Mouse (Mus musculus) C2C12 (cell line): ENCODE results near the gene Naa15. TPM values are rescaled to one million over a fixed set of nuclear protein-coding genes. Genes with fewer than 3 reads are reported as not detected.

Experiments
- H3K27me3 ChIP-seq: one replicate; pipeline ENCODE4 v1.6.1; 2011; ENCODE audit not compliant: control insufficient read depth, insufficient read depth, insufficient read length
- H3K36me3 ChIP-seq: one replicate; pipeline ENCODE4 v1.6.1; 2011; ENCODE audit not compliant: control insufficient read depth, insufficient read depth
- H3K4me3 ChIP-seq: one replicate; pipeline ENCODE4 v1.5.1; 2011; ENCODE audit warnings: mild to moderate bottlenecking, control low read depth; ENCODE audit not compliant: poor library complexity, insufficient read depth, severe bottlenecking
- H3K79me2 ChIP-seq: one replicate; pipeline ENCODE4 v1.6.1; 2011; ENCODE audit not compliant: control insufficient read depth, insufficient read depth
- H3K79me3 ChIP-seq: one replicate; pipeline ENCODE4 v1.6.1; 2011; ENCODE audit warnings: low read depth, control low read depth
- H3ac ChIP-seq: one replicate; pipeline ENCODE3; 2011; ENCODE audit warnings: low read depth; ENCODE audit not compliant: control insufficient read depth, insufficient read length
- CEBPB ChIP-seq: IDR thresholded peaks from one replicate; pipeline ENCODE4 v1.6.1; 2011; ENCODE audit warnings: low read depth, mild to moderate bottlenecking, control low read depth, moderate library complexity
- CTCF ChIP-seq: IDR thresholded peaks from one replicate; pipeline ENCODE4 v1.5.1; 2011; ENCODE audit not compliant: control insufficient read depth, insufficient read depth, insufficient read length
- FOSL1 ChIP-seq: IDR thresholded peaks from one replicate; pipeline ENCODE4 v1.8.0; 2011; ENCODE audit warnings: mild to moderate bottlenecking, low read length; ENCODE audit not compliant: poor library complexity, insufficient read depth, severe bottlenecking
- MAX ChIP-seq: IDR thresholded peaks from one replicate; pipeline ENCODE4 v1.6.1; 2011; ENCODE audit warnings: mild to moderate bottlenecking, control low read depth
- MYOD1 ChIP-seq: IDR thresholded peaks from one replicate; pipeline ENCODE4 v1.6.1; 2011; ENCODE audit warnings: low read depth; ENCODE audit not compliant: control insufficient read depth, insufficient read length
- MYOG ChIP-seq: IDR thresholded peaks from one replicate; pipeline ENCODE4 v1.6.1; 2011; ENCODE audit not compliant: control insufficient read depth, insufficient read length; ENCODE audit errors: extremely low read depth
- USF1 ChIP-seq: IDR thresholded peaks from one replicate; pipeline ENCODE4 v1.6.1; 2011; ENCODE audit warnings: low read depth, mild to moderate bottlenecking, control low read depth, moderate library complexity
- polyA plus RNA-seq: library from polyadenylated mRNA; unstranded; fragments of >200 nt; fragmentation: generic; extraction: Trizol; gene quantifications from one replicate; pipeline ENCODE4 v1.2.1, GENCODE M21; 2012; ENCODE audit warnings: missing spikeins

The Naa15 gene
- polyA plus RNA-seq, 1 experiment = 13.3 TPM

- Histone ChIP-seq H3K27me3 (no peaks in the 10 kb centered on the region), H3K79me2 (no peaks in the 10 kb centered on the region), H3ac (no peak overlapping the region), H3K36me3 (no peaks in the 10 kb centered on the region), H3K4me3 (no peak overlapping the region), H3K79me3 (no peaks in the 10 kb centered on the region)
- TF ChIP-seq MAX (no peak), CTCF (no peak), CEBPB (no peak), MYOD1 (no peak), USF1 (no peak), MYOG (no peak), FOSL1 (no peak)
Observed at GRCm38 (mm10) chr3:51504385-51504952, 89.5 kb downstream of the Naa15 start.

- H3K79me2 ChIP-seq = no peaks in the 10 kb centered on the region
- no peaks in the 10 kb centered on the region for H3K27me3 ChIP-seq
- no peak overlapping the region for H3ac ChIP-seq
- H3K4me3 ChIP-seq = no peak overlapping the region
- H3K36me3 ChIP-seq = no peaks in the 10 kb centered on the region
- TF ChIP-seq CEBPB = no peak
- H3K79me3 ChIP-seq = no peaks in the 10 kb centered on the region
Observed at GRCm38 (mm10) chr3:51505465-51505864, 90.5 kb downstream of the Naa15 start.

- Histone ChIP-seq H3K4me3 (no peak overlapping the region), H3K27me3 (no peaks in the 10 kb centered on the region), H3K79me2 (no peaks in the 10 kb centered on the region), H3ac (peak overlapping the region; percentile 48), H3K79me3 (no peaks in the 10 kb centered on the region), H3K36me3 (no peaks in the 10 kb centered on the region)
- TF ChIP-seq CTCF (peak; percentile 45), USF1 (no peak)
Observed at GRCm38 (mm10) chr3:51510903-51511302, 96.0 kb downstream of the Naa15 start.

GRCm38 (mm10) chr3:51511983-51512382, 97.0 kb downstream of the Naa15 start:
- H3ac ChIP-seq = no peak overlapping the region
- H3K79me2 ChIP-seq = no peaks in the 10 kb centered on the region
- TF ChIP-seq FOSL1 (no peak), MAX (no peak), USF1 (no peak), CTCF (no peak), MYOG (no peak), MYOD1 (no peak), CEBPB (no peak)
- no peaks in the 10 kb centered on the region for H3K79me3 ChIP-seq
- peaks cover 2% of the 10 kb centered on the region for H3K36me3 ChIP-seq
- H3K27me3 ChIP-seq = no peaks in the 10 kb centered on the region
- H3K4me3 ChIP-seq = no peak overlapping the region

- no peaks in the 10 kb centered on the region for H3K79me3 ChIP-seq
- no peak for TF ChIP-seq MAX
- TF ChIP-seq MYOG = no peak
- no peak for TF ChIP-seq CTCF
- no peak for TF ChIP-seq CEBPB
- no peak for TF ChIP-seq MYOD1
- no peak for TF ChIP-seq FOSL1
- no peak for TF ChIP-seq USF1
- H3K4me3 ChIP-seq = no peak overlapping the region
- H3K36me3 ChIP-seq = peaks cover 28% of the 10 kb centered on the region
- H3K27me3 ChIP-seq = no peaks in the 10 kb centered on the region
- no peak overlapping the region for H3ac ChIP-seq
- H3K79me2 ChIP-seq = no peaks in the 10 kb centered on the region
Observed at GRCm38 (mm10) chr3:51517467-51517866, 102.5 kb downstream of the Naa15 start.

GRCm38 (mm10) chr3:51517878-51518762, 103.2 kb downstream of the Naa15 start:
- no peaks in the 10 kb centered on the region for H3K79me3 ChIP-seq
- no peaks in the 10 kb centered on the region for H3K79me2 ChIP-seq

More at GRCm38 (mm10) chr3:51517878-51518762, 103.2 kb downstream of the Naa15 start:
- H3K4me3 ChIP-seq = no peak overlapping the region
- no peaks in the 10 kb centered on the region for H3K27me3 ChIP-seq
- no peak overlapping the region for H3ac ChIP-seq
- TF ChIP-seq MAX (no peak), MYOG (no peak), USF1 (no peak), CTCF (no peak), FOSL1 (no peak), CEBPB (no peak), MYOD1 (no peak)
- peaks cover 34% of the 10 kb centered on the region for H3K36me3 ChIP-seq
